Mouse (Mus musculus) skeletal muscle tissue, postnatal 0 days (tissue): ENCODE results near the gene Rbpj. TPM values are rescaled to one million over a fixed set of nuclear protein-coding genes. Genes with fewer than 3 reads are reported as not detected.

Experiments
- polyA plus RNA-seq: library from polyadenylated mRNA; unstranded; fragments of >200 nt; fragmentation: Nextera tagmentation; extraction: Ambion mirVana; gene quantifications from 2 replicates; pipeline ENCODE4 v1.2.1, GENCODE M21; 2015

The Rbpj gene
- 20.4 and 23.6 TPM in 2 replicates for polyA plus RNA-seq

GRCm38 (mm10) chr5:53465883-53466282 is at the start of gene Rbpj:
Gene Rbpj (plus strand): TSS chr5:53466152.

Other genes starting within 250 kb of the Rbpj start
- gene Smim20, start 199.1 kb upstream of the Rbpj start, polyA plus RNA-seq: 142 and 150 TPM in 2 replicates
- gene Cckar, start 241.6 kb downstream of the Rbpj start, polyA plus RNA-seq: not detected in 2 replicates